Mouse (Mus musculus): ENCODE measurements around the gene Pacs1. TPM values are rescaled to one million over a fixed set of nuclear protein-coding genes. Genes with fewer than 3 reads are reported as not detected.
"Not testable (repeated sequence)": the region's sequence is repeated elsewhere in the genome, so short reads cannot be mapped to it uniquely, and the experiment has no call there.

Pacs1 gene
- total and polyA plus RNA-seq, 2 experiments from 2014 or later: 7.4 to 11.3 TPM

GRCm38 (mm10) chr19:5268017-5268416 is 4.9 kb downstream of the Pacs1 start:
- peaks cover 4% of the 10 kb centered on the region; the same call in 1 of the 2 replicates for H3K4me1 ChIP-seq (ENCODE audit: control insufficient read depth, insufficient read depth)
- no peaks in the 10 kb centered on the region for H3K36me3 ChIP-seq (replicated peaks; ENCODE audit: control insufficient read depth, insufficient read depth, low read length)
- ATAC-seq (ENCODE audit: insufficient read depth, low read depth) (no peak), DNase-seq (ENCODE audit: low spot score) (no peak)
- no peaks in the 10 kb centered on the region for H3K9me3 ChIP-seq (replicated peaks; ENCODE audit: control insufficient read depth, low read length)
- no peaks in the 10 kb centered on the region for H3K27me3 ChIP-seq (ENCODE audit: control insufficient read depth, insufficient read depth, low read length)
- H3K4me3 ChIP-seq (ENCODE audit: low read depth, low read length): no peak overlapping the region
- TF ChIP-seq EP300 (IDR thresholded peaks at IDR 0.05; ENCODE audit: low read depth) (no peak), CTCF (IDR thresholded peaks at IDR 0.05; ENCODE audit: low read depth) (no peak)
- no peak overlapping the region for H3K9ac ChIP-seq (replicated peaks; ENCODE audit: low read depth, low read length)
- no peak overlapping the region for H3K4me2 ChIP-seq (ENCODE audit: low read depth, low read length)
- no peak overlapping the region for H3K27ac ChIP-seq (ENCODE audit: low read depth)

- Histone ChIP-seq H3K27me3 (ENCODE audit: control insufficient read depth, insufficient read depth, low read length) (no peaks in the 10 kb centered on the region), H3K4me1 (ENCODE audit: control insufficient read depth, insufficient read depth) (peaks cover 4% of the 10 kb centered on the region; the same call in 1 of the 2 replicates), H3K27ac (ENCODE audit: low read depth) (no peak overlapping the region), H3K9me3 (replicated peaks; ENCODE audit: control insufficient read depth, low read length) (no peaks in the 10 kb centered on the region), H3K4me3 (ENCODE audit: low read depth, low read length) (no peak overlapping the region), H3K9ac (replicated peaks; ENCODE audit: low read depth, low read length) (no peak overlapping the region), H3K4me2 (ENCODE audit: low read depth, low read length) (no peak overlapping the region), H3K36me3 (replicated peaks; ENCODE audit: control insufficient read depth, insufficient read depth, low read length) (no peaks in the 10 kb centered on the region)
- TF ChIP-seq CTCF (IDR thresholded peaks at IDR 0.05; ENCODE audit: low read depth) (no peak), EP300 (IDR thresholded peaks at IDR 0.05; ENCODE audit: low read depth) (no peak)
- DNase-seq (ENCODE audit: low spot score): no peak
- WGBS: 84% methylated on average over 5 of the region's 5 CpGs
- no peak for ATAC-seq (ENCODE audit: insufficient read depth, low read depth)
Observed at GRCm38 (mm10) chr19:5267015-5267414, 5.9 kb downstream of the Pacs1 start.

GRCm38 (mm10) chr19:5257140-5257539 is 15.8 kb downstream of the Pacs1 start:
- no peak overlapping the region for H3K4me3 ChIP-seq (ENCODE audit: low read depth, low read length)
- H3K9me3 ChIP-seq (replicated peaks; ENCODE audit: control insufficient read depth, low read length): no peaks in the 10 kb centered on the region
- H3K27ac ChIP-seq (ENCODE audit: low read depth): 0 out of 2 replicates have a peak overlapping the region, but pooled peaks have one; percentile 1
- H3K4me1 ChIP-seq (ENCODE audit: control insufficient read depth, insufficient read depth): no peaks in the 10 kb centered on the region
- TF ChIP-seq EP300 (IDR thresholded peaks at IDR 0.05; ENCODE audit: low read depth): no peak
- TF ChIP-seq CTCF (IDR thresholded peaks at IDR 0.05; ENCODE audit: low read depth): no peak
- ATAC-seq (ENCODE audit: insufficient read depth, low read depth): no peak
- 51% methylated on average over 3 of the region's 3 CpGs for WGBS
- no peaks in the 10 kb centered on the region for H3K36me3 ChIP-seq (replicated peaks; ENCODE audit: control insufficient read depth, insufficient read depth, low read length)
- no peaks in the 10 kb centered on the region for H3K27me3 ChIP-seq (ENCODE audit: control insufficient read depth, insufficient read depth, low read length)
- H3K9ac ChIP-seq (replicated peaks; ENCODE audit: low read depth, low read length): no peak overlapping the region
- DNase-seq (ENCODE audit: low spot score): no peak
- no peak overlapping the region for H3K4me2 ChIP-seq (ENCODE audit: low read depth, low read length)

- DNase-seq (ENCODE audit: low spot score); H3K9me3 ChIP-seq (replicated peaks; ENCODE audit: control insufficient read depth, low read length); ATAC-seq (ENCODE audit: insufficient read depth, low read depth); H3K4me1 ChIP-seq (ENCODE audit: control insufficient read depth, insufficient read depth); H3K27ac ChIP-seq (ENCODE audit: low read depth); H3K27me3 ChIP-seq (ENCODE audit: control insufficient read depth, insufficient read depth, low read length); H3K4me2 ChIP-seq (ENCODE audit: low read depth, low read length); H3K36me3 ChIP-seq (replicated peaks; ENCODE audit: control insufficient read depth, insufficient read depth, low read length); H3K9ac ChIP-seq (replicated peaks; ENCODE audit: low read depth, low read length); H3K4me3 ChIP-seq (ENCODE audit: low read depth, low read length): not testable (repeated sequence)
- 72% methylated on average over 1 of the region's 1 CpGs for WGBS
Observed at GRCm38 (mm10) chr19:5236981-5237380, 35.9 kb downstream of the Pacs1 start.

GRCm38 (mm10) chr19:5232696-5233095 is 40.2 kb downstream of the Pacs1 start:
- DNase-seq (ENCODE audit: low spot score) (no peak), ATAC-seq (ENCODE audit: insufficient read depth, low read depth) (no peak)
- no peaks in the 10 kb centered on the region for H3K27me3 ChIP-seq (ENCODE audit: control insufficient read depth, insufficient read depth, low read length)
- WGBS: 88% methylated on average over 4 of the region's 4 CpGs
- no peak overlapping the region for H3K4me3 ChIP-seq (ENCODE audit: low read depth, low read length)
- H3K27ac ChIP-seq (ENCODE audit: low read depth): no peak overlapping the region
- H3K9me3 ChIP-seq (replicated peaks; ENCODE audit: control insufficient read depth, low read length): no peaks in the 10 kb centered on the region
- H3K9ac ChIP-seq (replicated peaks; ENCODE audit: low read depth, low read length): no peak overlapping the region
- no peak overlapping the region for H3K4me2 ChIP-seq (ENCODE audit: low read depth, low read length)
- H3K4me1 ChIP-seq (ENCODE audit: control insufficient read depth, insufficient read depth): no peaks in the 10 kb centered on the region
- no peaks in the 10 kb centered on the region for H3K36me3 ChIP-seq (replicated peaks; ENCODE audit: control insufficient read depth, insufficient read depth, low read length)
- TF ChIP-seq EP300 (IDR thresholded peaks at IDR 0.05; ENCODE audit: low read depth) (no peak), CTCF (IDR thresholded peaks at IDR 0.05; ENCODE audit: low read depth) (no peak)

- Histone ChIP-seq H3K9ac (replicated peaks; ENCODE audit: low read depth, low read length) (no peak overlapping the region), H3K4me1 (ENCODE audit: control insufficient read depth, insufficient read depth) (no peaks in the 10 kb centered on the region), H3K27ac (ENCODE audit: low read depth) (no peak overlapping the region), H3K36me3 (replicated peaks; ENCODE audit: control insufficient read depth, insufficient read depth, low read length) (no peaks in the 10 kb centered on the region), H3K27me3 (ENCODE audit: control insufficient read depth, insufficient read depth, low read length) (no peaks in the 10 kb centered on the region), H3K4me3 (ENCODE audit: low read depth, low read length) (no peak overlapping the region), H3K9me3 (replicated peaks; ENCODE audit: control insufficient read depth, low read length) (no peaks in the 10 kb centered on the region), H3K4me2 (ENCODE audit: low read depth, low read length) (no peak overlapping the region)
- TF ChIP-seq EP300 (IDR thresholded peaks at IDR 0.05; ENCODE audit: low read depth) (no peak), CTCF (IDR thresholded peaks at IDR 0.05; ENCODE audit: low read depth) (no peak)
- DNase-seq (ENCODE audit: low spot score) (no peak), ATAC-seq (ENCODE audit: insufficient read depth, low read depth) (no peak)
- WGBS: 63% methylated on average over 2 of the region's 2 CpGs
Observed at GRCm38 (mm10) chr19:5230110-5230509, 42.8 kb downstream of the Pacs1 start.
